Mouse (Mus musculus) intestine, embryonic 15.5 days (tissue): ENCODE data around the gene Dock6. TPM values are rescaled to one million over a fixed set of nuclear protein-coding genes. Genes with fewer than 3 reads are reported as not detected.

Source experiments
- ATAC-seq: fragments of 200-750 bp; cut with Nextera tagmentation; 2 replicates; pipeline ENCODE4 v1.8.0; 2017; ENCODE audit warnings: moderate TSS enrichment, moderate library complexity
- H3K27ac ChIP-seq: fragments of 300-500 bp; sonication (generic); 2 replicates; pipeline ENCODE4 v1.5.1; 2015; ENCODE audit warnings: mild to moderate bottlenecking, inconsistent platforms
- H3K27me3 ChIP-seq: fragments of 300-500 bp; sonication (generic); replicated peaks from 2 replicates; pipeline ENCODE4 v1.6.1; 2015; ENCODE audit warnings: inconsistent platforms
- H3K36me3 ChIP-seq: fragments of 300-500 bp; sonication (generic); 2 replicates; pipeline ENCODE4 v1.6.1; 2015; ENCODE audit warnings: inconsistent platforms
- H3K4me1 ChIP-seq: fragments of 300-500 bp; sonication (generic); replicated peaks from 2 replicates; pipeline ENCODE4 v1.6.1; 2015; ENCODE audit warnings: inconsistent platforms
- H3K4me2 ChIP-seq: fragments of 300-500 bp; sonication (generic); replicated peaks from 2 replicates; pipeline ENCODE4 v1.6.1; 2015; ENCODE audit warnings: mild to moderate bottlenecking, inconsistent platforms
- H3K4me3 ChIP-seq: fragments of 300-500 bp; sonication (generic); replicated peaks from 2 replicates; pipeline ENCODE4 v1.5.1; 2015; ENCODE audit warnings: inconsistent platforms
- H3K9ac ChIP-seq: fragments of 300-500 bp; sonication (generic); 2 replicates; pipeline ENCODE4 v1.6.1; 2015; ENCODE audit warnings: inconsistent platforms
- H3K9me3 ChIP-seq: fragments of 300-500 bp; sonication (generic); 2 replicates; pipeline ENCODE4 v1.6.1; 2016; ENCODE audit warnings: inconsistent platforms
- WGBS: fragments of 180-500 bp; shearing (Covaris S2); methylation state at CpG from one replicate; pipeline ENCODE4 v1.1.7; 2015; 5-methylcytosine and 5-hydroxymethylcytosine counted together
- polyA plus RNA-seq: library from polyadenylated mRNA; unstranded; fragments of >200 nt; fragmentation: Nextera tagmentation; extraction: Ambion mirVana; gene quantifications from 2 replicates; pipeline ENCODE4 v1.2.1, GENCODE M21; 2015

The Dock6 gene
- polyA plus RNA-seq, 1 experiment from 2014 or later = 26.9 TPM

DNA sequence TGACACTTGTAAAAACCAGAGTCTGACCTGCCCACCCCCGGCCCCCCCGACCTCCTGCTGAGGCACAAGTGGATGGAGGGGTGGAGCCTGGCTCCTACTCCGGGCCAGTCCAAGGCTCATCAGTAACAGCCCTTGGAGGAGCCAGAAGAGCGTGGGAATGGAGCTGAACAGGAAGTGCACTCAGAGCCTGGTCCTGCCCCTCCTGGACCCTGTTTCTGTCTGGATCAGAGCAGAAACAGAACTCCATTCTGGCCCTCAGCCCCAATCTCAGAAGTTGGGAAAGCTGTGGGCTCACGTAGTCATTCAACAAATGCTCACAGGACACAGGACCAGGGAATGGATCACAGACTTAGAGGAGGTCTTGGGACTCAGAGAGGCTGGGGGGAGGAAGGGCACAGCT lies 10.0 kb downstream of the Dock6 start:
- H3K4me3 ChIP-seq = no peak overlapping the region
- 36% methylated on average over 5 of the region's 5 CpGs for WGBS
- no peaks in the 10 kb centered on the region for H3K9me3 ChIP-seq
- no peak overlapping the region for H3K9ac ChIP-seq
- H3K36me3 ChIP-seq = peaks cover 16% of the 10 kb centered on the region
- 0 out of 2 replicates have a peak overlapping the region, but pooled peaks have one; percentile 3 for H3K4me2 ChIP-seq
- peak overlapping the region; percentile 70 for H3K27ac ChIP-seq
- ATAC-seq = 0 out of 2 replicates have a peak, but pooled peaks have one; percentile 13
- H3K4me1 ChIP-seq = peaks cover 28% of the 10 kb centered on the region
- no peaks in the 10 kb centered on the region for H3K27me3 ChIP-seq

DNA sequence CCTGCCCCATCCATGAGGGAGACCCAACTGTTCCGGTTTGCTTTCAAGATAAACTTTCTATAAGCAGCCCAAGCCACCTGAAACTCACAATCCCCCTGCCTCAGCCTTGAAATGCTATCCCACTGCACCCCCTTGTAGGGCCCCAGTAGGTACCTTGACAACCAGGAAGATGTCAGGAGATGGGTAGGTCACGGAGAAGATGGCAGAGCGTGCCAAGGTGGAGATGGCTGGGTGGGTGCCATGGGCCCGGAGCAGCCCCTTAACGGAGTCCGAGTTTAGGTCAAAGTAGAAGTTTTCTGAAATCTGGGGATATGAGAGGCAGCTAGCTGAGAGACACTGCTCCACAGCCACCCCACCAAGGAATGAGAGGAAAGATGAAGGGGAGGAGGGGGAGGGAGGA lies 11.1 kb downstream of the Dock6 start:
- Histone ChIP-seq H3K9ac (no peak overlapping the region), H3K4me2 (no peak overlapping the region), H3K4me1 (peaks cover 18% of the 10 kb centered on the region), H3K9me3 (no peaks in the 10 kb centered on the region), H3K27ac (no peak overlapping the region), H3K36me3 (peaks cover 18% of the 10 kb centered on the region), H3K4me3 (no peak overlapping the region), H3K27me3 (no peaks in the 10 kb centered on the region)
- ATAC-seq = no peak
- 95% methylated on average over 6 of the region's 6 CpGs for WGBS

DNA sequence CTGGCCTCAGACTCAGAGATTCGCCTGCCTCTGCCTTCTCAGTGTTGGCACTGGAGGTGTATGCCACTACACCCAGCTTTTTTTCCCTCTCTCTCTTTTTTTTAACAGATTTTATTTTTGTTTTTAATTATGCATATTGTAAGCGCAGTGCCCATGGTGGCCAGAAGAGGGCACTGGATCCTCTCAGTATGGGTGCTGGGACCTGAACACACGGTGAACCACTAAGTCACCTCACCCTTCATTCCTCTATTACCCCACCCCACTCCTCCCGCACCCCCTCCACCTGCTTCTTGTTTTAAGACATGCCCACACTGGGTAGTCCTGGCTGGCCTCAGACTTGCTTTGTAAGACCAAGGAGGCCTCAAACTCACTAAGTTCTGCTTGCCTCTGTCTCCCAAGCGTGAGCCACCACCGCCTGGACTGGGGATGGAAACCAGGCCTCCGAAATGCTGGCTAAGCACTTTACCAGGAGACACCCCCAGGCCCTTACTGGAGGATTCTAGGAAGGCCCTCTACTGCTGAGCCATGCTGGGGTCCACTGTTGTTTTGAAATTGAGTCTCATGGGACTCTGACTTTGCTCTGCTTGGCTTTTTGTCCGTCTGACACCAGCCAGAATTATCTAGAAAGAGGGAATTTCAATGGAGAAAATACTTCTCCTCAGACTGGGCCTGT lies 12.2 kb downstream of the Dock6 start:
- peaks cover 21% of the 10 kb centered on the region for H3K36me3 ChIP-seq
- H3K9ac ChIP-seq = no peak overlapping the region
- WGBS = 54% methylated on average over 8 of the region's 8 CpGs
- ATAC-seq = no peak
- H3K4me3 ChIP-seq = no peak overlapping the region
- no peaks in the 10 kb centered on the region for H3K27me3 ChIP-seq
- H3K4me1 ChIP-seq = peaks cover 10% of the 10 kb centered on the region
- no peak overlapping the region for H3K27ac ChIP-seq
- no peak overlapping the region for H3K4me2 ChIP-seq
- H3K9me3 ChIP-seq = no peaks in the 10 kb centered on the region

DNA sequence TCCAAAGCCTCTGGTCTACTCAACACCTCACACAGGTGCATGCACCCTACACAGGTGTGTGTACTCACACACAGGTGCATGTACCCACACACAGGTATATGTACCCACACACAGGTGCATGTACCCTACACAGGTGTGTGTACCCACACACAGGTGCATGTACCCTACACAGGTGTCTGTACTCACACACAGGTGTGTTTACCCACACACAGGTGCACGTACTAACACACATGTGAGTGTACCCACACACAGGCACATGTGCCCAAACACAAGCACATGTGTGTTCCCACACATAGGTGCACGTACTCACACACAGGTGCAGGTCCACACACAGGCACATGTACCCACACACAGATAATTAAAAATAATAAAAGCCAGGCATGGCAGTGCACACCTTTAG lies 14.7 kb downstream of the Dock6 start:
- H3K9ac ChIP-seq = no peak overlapping the region
- ATAC-seq = no peak
- no peaks in the 10 kb centered on the region for H3K27me3 ChIP-seq
- H3K36me3 ChIP-seq = peaks cover 19% of the 10 kb centered on the region
- no peaks in the 10 kb centered on the region for H3K9me3 ChIP-seq
- no peak overlapping the region for H3K4me3 ChIP-seq
- WGBS = 94% methylated on average over 2 of the region's 2 CpGs
- no peak overlapping the region for H3K4me2 ChIP-seq
- no peak overlapping the region for H3K27ac ChIP-seq
- peaks cover 7% of the 10 kb centered on the region for H3K4me1 ChIP-seq

DNA sequence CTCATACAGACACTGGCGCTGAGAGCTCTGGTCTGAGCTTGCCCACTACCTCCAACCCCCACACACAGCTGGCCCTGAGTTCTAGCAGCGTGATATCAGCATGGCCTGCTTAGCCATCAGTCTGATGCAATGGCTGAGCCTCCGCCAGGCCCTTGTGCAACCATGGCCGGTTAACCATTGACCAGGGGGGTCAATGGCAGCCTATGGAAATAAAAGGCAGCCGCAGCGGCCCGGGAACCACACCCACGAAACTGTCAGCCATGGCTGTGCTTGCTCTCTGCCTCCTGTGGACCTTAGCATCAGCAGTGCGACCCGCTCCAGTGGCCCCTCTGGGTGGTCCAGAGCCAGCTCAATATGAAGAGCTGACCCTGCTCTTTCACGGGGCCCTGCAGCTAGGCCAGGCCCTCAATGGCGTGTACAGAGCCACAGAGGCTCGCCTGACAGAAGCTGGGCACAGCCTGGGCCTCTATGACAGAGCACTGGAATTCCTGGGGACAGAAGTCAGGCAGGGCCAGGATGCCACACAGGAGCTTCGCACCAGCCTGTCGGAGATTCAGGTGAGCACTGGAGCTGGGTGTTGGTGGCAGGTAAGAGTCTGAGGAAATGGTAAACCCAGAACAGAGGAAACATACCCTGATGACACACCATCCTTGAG lies 17.1 kb downstream of the Dock6 start, which contains the start of gene Angptl8:
TSS of gene Angptl8 (plus strand) at position 253 of the 655 bp plus-strand sequence.
- H3K27ac ChIP-seq = peak within 1 kb of the TSS; percentile 77
- peak within 1 kb of the TSS; percentile 39; the same call in 1 of the 2 replicates for H3K9ac ChIP-seq
- H3K9me3 ChIP-seq = no peaks in the 10 kb centered on the region
- H3K4me3 ChIP-seq = peak within 1 kb of the TSS; percentile 34
- peaks cover 23% of the 10 kb centered on the region for H3K36me3 ChIP-seq
- H3K27me3 ChIP-seq = no peaks in the 10 kb centered on the region
- no peaks in the 10 kb centered on the region for H3K4me1 ChIP-seq
- WGBS = 71% methylated on average over 15 of the region's 15 CpGs
- peak; percentile 91 for ATAC-seq
- H3K4me2 ChIP-seq = peak within 1 kb of the TSS; percentile 56

DNA sequence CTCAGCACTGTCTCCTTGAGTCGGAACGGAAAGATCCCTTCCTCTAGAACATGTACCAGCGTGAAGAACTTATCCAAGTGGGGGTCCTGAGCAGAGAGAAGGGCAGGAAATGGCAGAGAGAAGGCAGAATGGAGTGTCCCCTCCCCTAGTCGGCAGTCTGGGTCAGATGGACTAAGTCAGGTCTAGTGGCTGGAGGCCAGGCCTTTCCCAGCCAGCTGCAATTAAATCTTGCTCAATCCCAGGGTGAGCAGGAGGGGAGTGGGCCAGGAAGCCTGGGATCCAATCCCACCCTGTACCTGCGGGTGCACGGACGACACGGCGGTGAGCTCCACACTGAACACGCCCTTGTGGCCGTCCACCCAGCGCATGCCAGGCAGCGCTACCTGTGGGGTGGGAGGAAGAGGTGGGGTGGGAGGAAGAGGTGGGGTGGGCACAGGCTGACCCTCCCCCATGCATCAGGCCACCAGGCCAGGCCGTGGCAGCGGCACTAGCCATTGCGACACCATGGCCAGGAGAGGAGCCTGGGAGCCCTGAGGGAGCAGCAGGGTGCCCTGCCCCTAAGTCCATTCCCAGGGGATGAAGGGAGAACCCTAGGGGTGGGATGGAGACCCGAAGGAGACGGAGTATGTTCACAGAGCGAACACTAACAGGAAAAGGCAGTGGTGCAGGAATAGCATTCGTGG lies 20.7 kb downstream of the Dock6 start:
- Histone ChIP-seq H3K9ac (no peak overlapping the region), H3K9me3 (no peaks in the 10 kb centered on the region), H3K4me1 (no peaks in the 10 kb centered on the region), H3K36me3 (peaks cover 18% of the 10 kb centered on the region), H3K27ac (no peak overlapping the region), H3K27me3 (no peaks in the 10 kb centered on the region), H3K4me2 (no peak overlapping the region), H3K4me3 (no peak overlapping the region)
- WGBS = 88% methylated on average over 20 of the region's 20 CpGs
- ATAC-seq = no peak

DNA sequence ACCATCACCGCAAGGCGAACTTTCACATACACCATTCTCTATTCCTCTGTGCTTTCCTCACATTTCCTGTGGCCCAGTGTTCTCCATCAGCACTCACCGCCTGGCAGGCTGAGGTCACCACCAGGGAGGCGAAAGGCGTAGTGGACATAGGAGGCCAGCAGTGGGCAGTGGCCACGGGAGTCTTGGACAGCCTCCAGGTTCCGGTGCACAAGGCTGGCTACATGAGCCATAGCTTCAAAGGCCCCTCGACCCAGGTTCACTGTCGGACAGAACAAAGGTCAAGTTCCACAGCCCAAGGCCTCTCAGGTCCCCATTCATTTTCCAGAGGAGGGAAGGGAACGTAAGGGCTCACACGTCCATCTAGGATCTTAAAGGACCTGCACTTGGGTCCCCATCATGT lies 21.5 kb downstream of the Dock6 start:
- no peaks in the 10 kb centered on the region for H3K4me1 ChIP-seq
- H3K27ac ChIP-seq = no peak overlapping the region
- no peak overlapping the region for H3K4me3 ChIP-seq
- H3K9ac ChIP-seq = no peak overlapping the region
- no peaks in the 10 kb centered on the region for H3K9me3 ChIP-seq
- H3K4me2 ChIP-seq = no peak overlapping the region
- H3K27me3 ChIP-seq = no peaks in the 10 kb centered on the region
- H3K36me3 ChIP-seq = peaks cover 18% of the 10 kb centered on the region
- 82% methylated on average over 11 of the region's 11 CpGs for whole genome bisulfite sequencing
- no peak for ATAC-seq

DNA sequence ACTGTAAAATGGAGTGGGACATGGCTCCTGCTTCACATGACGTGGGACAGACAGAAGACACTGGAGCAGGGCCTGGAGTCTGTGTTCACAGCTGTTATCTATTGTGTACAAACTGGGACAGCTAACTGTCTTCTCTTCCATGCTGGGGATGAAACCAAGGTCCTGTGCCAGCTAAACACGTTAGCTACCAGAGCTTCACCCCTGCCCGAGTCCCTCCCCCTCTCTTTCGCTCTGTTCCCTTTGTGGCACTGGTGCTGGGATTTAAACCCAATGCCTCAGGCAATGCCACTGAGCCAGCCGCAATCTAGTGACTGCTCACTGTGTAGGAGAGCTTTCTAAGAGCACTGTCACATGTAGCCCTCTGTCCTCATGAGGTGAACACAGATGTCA lies 22.0 kb downstream of the Dock6 start:
- H3K4me3 ChIP-seq = no peak overlapping the region
- no peak overlapping the region for H3K4me2 ChIP-seq
- H3K9ac ChIP-seq = no peak overlapping the region
- no peaks in the 10 kb centered on the region for H3K4me1 ChIP-seq
- H3K27me3 ChIP-seq = no peaks in the 10 kb centered on the region
- no peak overlapping the region for H3K27ac ChIP-seq
- no peaks in the 10 kb centered on the region for H3K9me3 ChIP-seq
- peaks cover 17% of the 10 kb centered on the region for H3K36me3 ChIP-seq
- WGBS = 87% methylated on average over 5 of the region's 5 CpGs
- ATAC-seq = no peak

DNA sequence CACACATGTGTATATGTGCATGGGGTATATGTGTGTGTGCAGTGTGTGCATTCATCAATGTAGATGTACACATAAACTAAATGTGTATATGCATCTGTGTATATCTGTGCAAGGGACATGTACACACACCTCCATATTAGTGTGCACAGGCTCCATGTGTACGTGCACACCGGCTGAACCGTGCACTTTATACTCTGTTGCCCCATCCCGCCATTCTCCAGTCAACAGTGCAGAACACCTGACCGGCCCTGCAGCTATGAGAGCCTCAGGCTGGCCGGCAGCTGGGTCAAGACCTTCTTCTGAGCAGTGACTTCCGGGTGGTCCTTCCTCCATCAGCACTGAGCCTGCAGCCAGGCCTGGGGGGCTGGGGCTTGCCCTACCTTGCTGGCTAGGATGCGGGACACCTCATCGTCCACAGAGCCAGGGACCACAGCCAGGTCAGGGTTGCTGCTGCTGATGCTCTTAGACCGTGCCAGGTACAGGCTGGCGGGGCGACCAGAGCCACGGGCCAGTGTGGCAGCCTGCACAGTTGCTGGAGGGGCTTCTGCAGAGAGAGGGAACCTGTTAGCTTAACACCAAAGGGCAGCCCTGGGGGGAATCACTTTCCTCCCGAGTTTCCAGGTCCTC lies 22.5 kb downstream of the Dock6 start:
- Histone ChIP-seq H3K9ac (no peak overlapping the region), H3K4me3 (no peak overlapping the region), H3K9me3 (no peaks in the 10 kb centered on the region), H3K27ac (no peak overlapping the region), H3K36me3 (peaks cover 16% of the 10 kb centered on the region), H3K4me1 (no peaks in the 10 kb centered on the region), H3K27me3 (no peaks in the 10 kb centered on the region), H3K4me2 (no peak overlapping the region)
- no peak for ATAC-seq
- 84% methylated on average over 14 of the region's 14 CpGs for WGBS

DNA sequence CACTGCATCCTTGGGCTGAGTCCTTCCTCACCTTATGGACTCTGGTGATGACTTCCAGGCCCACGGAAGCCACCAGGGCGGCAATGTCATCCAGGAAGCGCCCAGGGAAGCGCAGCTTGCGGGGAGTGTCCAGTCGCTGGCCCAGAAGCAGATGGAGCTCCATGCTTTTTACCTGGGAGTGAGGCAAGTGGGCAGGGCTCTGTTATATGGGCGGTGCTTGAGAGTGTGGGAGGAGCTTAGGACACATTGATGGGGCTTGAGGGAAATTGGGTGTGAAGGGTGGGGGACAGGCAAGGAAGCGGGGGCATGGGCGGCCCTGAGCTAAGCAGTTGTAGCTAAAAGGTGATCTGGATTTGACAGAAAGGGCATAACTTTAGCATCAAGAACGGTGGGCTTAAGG lies 28.1 kb downstream of the Dock6 start:
- Histone ChIP-seq H3K9ac (no peak overlapping the region), H3K4me3 (no peak overlapping the region), H3K27me3 (no peaks in the 10 kb centered on the region), H3K9me3 (no peaks in the 10 kb centered on the region), H3K4me1 (no peaks in the 10 kb centered on the region), H3K4me2 (no peak overlapping the region), H3K27ac (no peak overlapping the region), H3K36me3 (peaks cover under 1% of the 10 kb centered on the region; the same call in 1 of the 2 replicates)
- 59% methylated on average over 10 of the region's 10 CpGs for WGBS
- ATAC-seq = no peak

DNA sequence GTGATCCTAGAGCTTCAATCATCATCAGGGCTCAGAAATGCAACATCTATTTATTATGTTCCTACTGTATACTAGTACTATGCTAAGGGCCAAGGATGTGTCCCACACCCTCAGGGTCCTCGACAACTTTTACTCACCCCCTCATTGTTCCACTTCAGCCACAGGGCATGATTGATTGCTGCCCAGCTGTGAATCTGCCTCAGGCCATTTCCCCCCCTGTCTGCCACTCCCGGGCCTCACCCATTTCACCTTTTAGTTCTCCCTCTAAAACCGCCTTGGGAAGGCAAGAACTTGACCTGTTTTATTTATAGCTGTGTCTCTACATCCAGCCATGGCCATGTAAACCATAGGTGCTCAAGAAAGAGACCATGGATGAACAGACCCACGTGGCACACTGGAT lies 28.5 kb downstream of the Dock6 start:
- ATAC-seq = no peak
- 61% methylated on average over 4 of the region's 4 CpGs for WGBS

DNA sequence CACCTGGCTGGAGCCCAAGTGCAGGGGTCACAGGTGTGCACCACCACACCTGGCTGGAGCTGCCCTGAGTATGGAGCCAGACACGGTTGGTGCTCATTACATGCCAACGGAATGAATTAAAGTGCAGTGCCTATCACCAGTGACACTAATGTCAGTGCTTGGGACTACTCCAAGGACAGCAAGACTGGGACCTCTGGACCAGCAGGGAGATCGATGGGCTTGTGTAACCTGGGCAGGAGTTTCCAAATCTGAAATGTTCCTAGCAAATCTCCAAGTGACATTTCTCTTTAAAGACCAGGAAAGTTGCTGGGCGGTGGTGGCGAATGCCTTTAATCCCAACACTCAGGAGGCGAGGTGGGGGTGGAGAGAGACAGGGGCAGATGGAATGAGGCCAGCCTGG lies 29.7 kb downstream of the Dock6 start:
- Histone ChIP-seq H3K36me3 (no peaks in the 10 kb centered on the region), H3K27me3 (no peaks in the 10 kb centered on the region), H3K4me2 (no peak overlapping the region), H3K9me3 (no peaks in the 10 kb centered on the region), H3K9ac (no peak overlapping the region), H3K4me3 (no peak overlapping the region), H3K4me1 (no peaks in the 10 kb centered on the region), H3K27ac (no peak overlapping the region)
- 81% methylated on average over 6 of the region's 6 CpGs for WGBS
- no peak; the same call in 1 of the 2 replicates for ATAC-seq

More for the DNA sequence above, 28.5 kb downstream of the Dock6 start:
- H3K36me3 ChIP-seq = no peaks in the 10 kb centered on the region
- H3K4me2 ChIP-seq = no peak overlapping the region
- no peaks in the 10 kb centered on the region for H3K9me3 ChIP-seq
- no peak overlapping the region for H3K4me3 ChIP-seq
- no peaks in the 10 kb centered on the region for H3K27me3 ChIP-seq
- H3K27ac ChIP-seq = no peak overlapping the region
- H3K4me1 ChIP-seq = no peaks in the 10 kb centered on the region
- no peak overlapping the region for H3K9ac ChIP-seq
